Mouse (Mus musculus) cerebellum, adult 9-11 months (tissue): ENCODE results near the gene Adcy1.
"Not testable (repeated sequence)": the region's sequence is repeated elsewhere in the genome, so short reads cannot be mapped to it uniquely, and the experiment has no call there.

Experiments used
- DNase-seq: peaks from one replicate; pipeline ENCODE4 v3.0.0; 2022

The Adcy1 gene

GRCm38 (mm10) chr11:7192710-7193109 is 129.4 kb downstream of the Adcy1 start:
- DNase-seq, result no peak

- no peak for DNase-seq
Observed at GRCm38 (mm10) chr11:7193134-7193533, 129.8 kb downstream of the Adcy1 start.

GRCm38 (mm10) chr11:7194432-7195311 is 131.4 kb downstream of the Adcy1 start:
- DNase-seq, result no peak

DNA sequence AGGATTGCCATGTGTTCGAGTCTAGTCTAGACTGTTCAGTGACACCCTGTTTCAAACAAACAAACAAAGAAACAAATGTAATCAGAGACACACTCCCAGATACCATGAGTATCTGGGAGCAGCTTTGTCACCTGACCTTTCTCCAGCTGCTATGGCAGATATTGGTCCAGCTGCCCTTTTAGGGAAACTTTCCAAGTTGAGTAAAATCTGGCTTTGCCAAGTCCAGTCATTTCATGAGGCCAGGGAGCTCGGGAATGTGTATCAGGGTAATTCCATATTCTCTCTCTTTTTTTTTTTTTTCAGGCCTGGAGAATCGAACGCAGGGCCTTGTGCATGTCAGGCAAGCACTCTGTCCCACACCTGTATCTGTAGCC is 132.0 kb downstream of the Adcy1 start:
- no peak for DNase-seq

- no peak for DNase-seq
Observed at GRCm38 (mm10) chr11:7197491-7197941, 134.2 kb downstream of the Adcy1 start, which contains the start of gene Igfbp1. Gene Igfbp1 (plus strand): TSS chr11:7197782.

DNA sequence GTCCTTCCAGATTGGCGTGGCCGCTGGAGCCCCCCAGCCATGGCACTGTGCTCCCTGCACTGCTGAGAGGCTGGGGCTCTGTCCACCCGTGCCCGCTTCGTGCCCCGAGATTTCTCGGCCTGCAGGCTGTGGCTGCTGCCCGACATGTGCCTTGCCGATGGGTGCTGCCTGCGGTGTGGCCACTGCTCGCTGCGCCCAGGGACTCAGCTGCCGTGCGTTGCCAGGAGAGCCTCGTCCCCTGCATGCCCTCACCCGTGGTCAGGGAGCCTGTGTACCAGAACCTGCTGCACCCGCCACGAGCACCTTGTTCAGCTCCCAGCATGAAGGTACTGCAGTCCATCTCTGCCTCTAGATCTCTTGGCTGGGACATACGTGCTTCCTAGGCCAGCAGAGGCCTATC is 134.7 kb downstream of the Adcy1 start:
- no peak for DNase-seq

DNA sequence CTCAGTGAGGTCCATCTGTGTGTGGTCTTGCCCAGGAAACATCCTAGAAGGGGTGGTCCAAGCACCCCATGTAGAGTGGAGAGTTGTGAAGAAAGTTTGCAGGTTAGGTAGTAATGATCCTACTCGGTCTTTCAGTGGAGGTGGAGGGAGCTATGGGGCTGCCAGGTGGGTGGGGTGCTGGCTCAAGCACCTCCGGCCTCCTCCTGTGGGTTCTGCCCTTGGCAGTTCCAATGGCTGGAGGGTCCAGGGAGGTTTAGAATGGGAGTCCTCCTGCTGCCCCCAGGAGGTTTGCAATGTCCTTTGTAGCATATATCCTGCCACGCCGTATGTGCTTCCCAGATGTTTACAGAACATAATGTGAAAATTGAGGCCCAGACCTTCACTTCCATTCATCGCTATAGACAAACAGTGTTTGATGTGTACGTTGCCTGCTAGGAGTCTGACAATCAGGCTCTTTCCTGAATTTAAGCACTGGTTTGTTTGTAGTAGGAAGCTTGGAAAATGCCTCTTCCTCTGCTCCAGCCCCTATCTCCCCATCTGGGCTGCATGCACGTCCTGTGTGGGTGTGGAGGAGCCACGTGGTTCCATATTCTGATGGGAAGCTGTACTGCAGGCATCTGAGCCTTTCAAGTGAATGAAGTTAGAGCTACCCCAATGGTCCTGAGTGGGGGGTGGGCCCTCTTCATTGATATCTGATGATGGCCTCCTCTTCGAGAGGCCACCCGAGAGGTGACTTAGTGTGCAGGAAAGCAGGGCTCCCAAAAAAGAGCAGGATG is 135.4 kb downstream of the Adcy1 start:
- DNase-seq, result no peak

GRCm38 (mm10) chr11:7199736-7200392 is 136.6 kb downstream of the Adcy1 start:
- DNase-seq, result no peak

DNA sequence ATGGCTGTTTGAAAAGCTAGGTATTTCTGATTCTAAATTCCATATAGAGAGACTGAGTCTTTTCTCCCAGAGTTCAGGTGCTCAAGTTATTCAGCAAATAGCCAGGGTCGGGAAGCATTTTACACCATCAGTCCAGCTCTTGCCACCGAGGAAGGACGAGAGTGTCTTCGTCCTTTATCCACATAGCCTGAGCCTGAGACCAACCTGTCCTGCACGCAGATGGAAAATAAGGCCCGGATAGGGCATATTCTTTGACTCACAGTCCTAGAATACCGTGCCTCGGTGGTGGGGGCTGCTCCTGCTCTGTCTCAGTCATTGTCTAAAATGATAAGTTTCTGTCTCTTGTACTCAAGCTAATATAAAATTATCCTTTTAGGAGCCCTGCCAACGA is 137.1 kb downstream of the Adcy1 start:
- no peak for DNase-seq

- DNase-seq, result no peak
Observed at GRCm38 (mm10) chr11:7202206-7202605, 138.9 kb downstream of the Adcy1 start.

GRCm38 (mm10) chr11:7203846-7204245 is 140.6 kb downstream of the Adcy1 start:
- DNase-seq, result no peak

GRCm38 (mm10) chr11:7210343-7210742 is 147.1 kb downstream of the Adcy1 start:
- DNase-seq, result peak; percentile 36

DNA sequence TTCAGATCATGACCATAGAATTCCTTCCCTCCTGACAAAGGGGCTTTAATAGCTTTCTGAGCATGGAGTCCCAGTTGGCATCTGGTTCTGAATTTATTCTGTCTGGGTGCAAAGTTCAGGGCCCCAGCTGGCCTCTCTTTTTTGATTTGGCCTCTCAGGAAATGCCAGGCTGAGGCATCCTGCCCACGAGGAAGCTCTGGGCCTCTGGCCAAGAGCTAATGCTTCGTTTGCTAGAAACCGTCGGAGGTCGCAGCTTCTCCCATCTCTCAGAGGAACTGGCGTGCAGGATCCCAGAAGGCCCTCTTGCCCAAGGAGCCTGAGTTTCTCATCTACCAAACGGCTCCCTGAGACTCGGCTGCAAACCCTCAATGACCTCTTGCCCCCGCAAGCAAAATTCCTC is 147.9 kb downstream of the Adcy1 start:
- no peak for DNase-seq

GRCm38 (mm10) chr11:7212126-7212798 is 149.0 kb downstream of the Adcy1 start:
- DNase-seq, result no peak

- no peak for DNase-seq
Observed at GRCm38 (mm10) chr11:7213161-7213500, 149.8 kb downstream of the Adcy1 start.

DNA sequence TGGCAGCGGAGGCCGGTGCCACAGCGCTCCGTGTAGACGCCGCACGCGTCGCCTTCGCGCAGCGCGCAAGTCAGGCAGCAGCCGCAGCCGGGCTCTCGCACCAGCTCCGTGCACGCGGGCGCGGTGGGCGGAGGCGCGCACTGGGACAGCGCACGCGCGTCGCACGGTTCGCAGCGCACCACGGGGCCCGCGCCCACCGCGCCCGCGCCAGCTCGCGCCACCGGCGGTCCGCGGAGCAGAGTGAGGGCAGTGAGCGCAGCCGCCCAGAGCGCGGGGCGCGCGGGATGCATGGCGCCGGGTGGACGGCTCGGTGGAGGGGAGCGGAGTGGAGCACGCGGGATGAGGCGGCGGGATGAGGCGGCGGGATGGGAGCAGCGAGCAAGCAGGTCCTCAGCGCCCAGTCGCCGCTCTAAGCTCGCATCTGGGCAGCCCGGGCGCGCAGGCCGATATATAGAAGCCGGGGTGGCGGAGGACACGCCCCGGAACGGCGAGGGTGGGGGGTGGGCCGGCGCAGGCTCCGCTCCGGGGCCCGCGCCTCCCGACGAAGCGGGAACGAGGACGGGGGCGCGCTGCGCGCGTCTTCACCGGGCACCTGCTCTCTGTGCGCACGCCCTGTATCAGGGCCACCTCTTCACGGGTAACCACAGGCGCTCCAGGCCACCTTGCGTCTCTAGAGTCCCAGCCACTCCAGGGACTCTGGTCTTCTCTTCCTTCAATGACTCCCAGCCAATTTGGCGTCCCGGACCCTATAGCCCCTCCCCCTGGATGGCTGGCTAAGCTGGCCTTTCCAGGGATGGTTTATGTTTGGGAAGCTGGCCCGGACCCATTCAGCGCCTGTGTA is 150.4 kb downstream of the Adcy1 start, which contains the start of gene Igfbp3:
Gene Igfbp3 (minus strand): TSS at position 423 of the 841 bp plus-strand sequence.
- DNase-seq, result peak; percentile 29

- no peak for DNase-seq
Observed at GRCm38 (mm10) chr11:7214342-7214660, 151.0 kb downstream of the Adcy1 start.

- no peak for DNase-seq
Observed at GRCm38 (mm10) chr11:7214761-7215160, 151.5 kb downstream of the Adcy1 start.

DNA sequence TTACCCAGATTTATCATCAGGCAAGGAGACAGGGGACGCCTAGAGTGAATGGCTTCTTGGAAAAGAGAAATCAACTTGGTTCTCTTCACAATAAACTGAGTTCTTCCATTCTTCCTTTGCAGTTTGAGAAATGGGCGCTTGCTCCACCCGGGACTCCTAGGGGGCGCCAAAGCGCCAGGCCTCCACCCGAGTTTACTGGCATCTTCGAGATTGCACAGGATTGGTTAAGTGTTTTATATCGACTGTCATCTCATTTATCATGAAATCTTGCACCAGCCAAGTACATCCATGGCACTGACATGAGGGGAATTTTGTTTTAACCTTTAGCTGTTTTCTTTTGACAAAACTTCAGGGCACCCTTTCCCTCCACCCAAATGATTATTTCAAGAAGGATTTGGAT is 152.4 kb downstream of the Adcy1 start:
- DNase-seq, result no peak

- not testable (repeated sequence) for DNase-seq
Observed at GRCm38 (mm10) chr11:7221826-7222225, 158.5 kb downstream of the Adcy1 start.

GRCm38 (mm10) chr11:7226200-7226599 is 162.9 kb downstream of the Adcy1 start:
- no peak for DNase-seq
